Mouse (Mus musculus) right cerebral cortex, adult 2 months (tissue): ENCODE results near the gene Abhd16a.
A peak's percentile ranks its signal among the peaks of the same experiment; 100 is the strongest.
"Not testable (repeated sequence)": the region's sequence is repeated elsewhere in the genome, so short reads cannot be mapped to it uniquely, and the experiment has no call there.

Experiments used
- DNase-seq, 2 experiments: peaks; one replicate each; pipeline ENCODE4 v3.0.0; 2021 to 2022; ENCODE audit warnings: low spot score in 2 of 2

Gene Abhd16a

DNA sequence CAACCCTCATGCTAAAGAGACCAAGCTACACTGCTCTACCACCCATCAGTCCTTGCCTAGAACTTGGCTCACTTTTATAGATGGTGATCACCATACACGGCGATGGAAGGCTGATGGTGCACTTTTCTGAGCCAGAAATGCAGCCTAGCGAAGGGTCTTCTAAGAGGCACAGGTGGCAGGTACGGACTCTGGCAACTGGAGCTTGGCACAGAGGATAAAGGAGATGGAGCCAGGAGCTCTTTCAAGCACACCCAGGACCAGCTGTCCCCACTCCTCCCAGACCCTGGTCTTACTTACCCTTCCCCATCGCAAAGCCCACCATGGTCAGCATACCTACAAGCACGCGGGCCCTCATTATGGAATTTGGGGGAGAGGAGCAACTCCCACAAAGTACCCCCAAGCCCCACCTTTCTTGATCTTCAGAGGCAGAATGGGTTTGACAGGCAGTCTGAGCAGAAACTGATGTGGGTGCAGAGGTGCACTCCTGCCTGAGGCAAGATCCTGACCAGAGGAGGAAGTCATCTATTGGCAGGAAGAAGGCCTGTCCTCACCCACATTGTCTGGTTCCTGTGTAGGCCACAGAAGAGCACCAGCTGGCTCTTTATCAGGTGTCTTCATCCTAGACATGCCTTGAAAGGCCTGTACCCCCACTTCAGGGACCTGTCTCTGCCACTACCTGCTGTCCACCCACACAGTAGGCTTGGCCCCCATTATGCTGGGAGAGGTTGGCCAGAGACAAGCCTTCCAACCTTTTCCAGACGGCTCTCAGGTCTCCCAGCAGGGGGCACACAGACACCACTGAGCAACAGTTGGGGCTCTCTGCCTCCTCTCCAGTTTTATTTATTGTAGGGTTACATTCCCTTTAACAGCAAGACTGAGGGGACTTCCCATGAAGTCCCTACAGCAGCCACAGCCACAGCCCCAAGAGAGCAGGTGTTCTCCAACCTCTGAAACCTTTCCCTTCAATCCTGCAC lies 26.3 kb downstream of the Abhd16a start, which contains the start of gene Ly6g5b:
TSS of gene Ly6g5b (minus strand) at position 383 of the 974 bp plus-strand sequence.
- no peak for DNase-seq

- no peak for DNase-seq
Measured at GRCm38 (mm10) chr17:35120745-35121142, 31.7 kb downstream of the Abhd16a start.

DNA sequence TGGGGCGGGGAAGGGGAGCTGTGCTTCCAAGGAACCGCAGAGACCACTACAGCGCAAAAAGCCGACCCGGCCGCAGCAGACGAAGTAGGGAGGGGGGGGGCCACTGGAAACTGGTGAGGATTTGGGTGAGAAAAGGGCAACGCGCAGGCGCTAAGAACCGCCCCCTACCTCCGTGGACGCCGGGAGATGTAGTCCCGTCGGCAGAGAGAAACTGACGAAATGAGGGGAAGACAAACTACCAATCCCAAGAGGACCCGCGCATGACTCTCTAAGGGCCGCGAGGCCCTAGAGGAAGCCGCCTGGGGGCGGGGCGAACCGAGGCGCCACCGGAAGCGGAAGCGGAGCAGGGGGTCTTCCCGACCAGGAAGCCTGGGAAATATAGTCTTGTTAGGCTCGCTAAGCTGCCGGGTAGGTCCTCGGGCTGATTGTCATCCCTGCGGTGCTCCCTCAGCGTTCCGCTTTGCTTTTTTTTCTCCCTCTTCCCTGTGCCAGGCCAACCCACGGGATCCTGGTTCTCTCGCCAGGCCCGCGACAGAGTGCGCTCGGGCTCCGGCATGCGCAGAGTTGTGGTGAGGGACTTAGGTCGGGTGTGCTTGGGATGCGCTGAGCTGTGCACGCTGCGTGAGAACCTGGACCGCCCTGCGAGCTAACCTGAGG lies 32.2 kb downstream of the Abhd16a start, which contains the start of gene Gpank1:
TSS of gene Gpank1 (plus strand) at position 313 of the 657 bp plus-strand sequence.
- peak; percentile 97 to 98 for DNase-seq

GRCm38 (mm10) chr17:35121871-35122303 lies 32.8 kb downstream of the Abhd16a start, which contains the start of gene Csnk2b:
Gene Csnk2b, minus strand, starts transcription at chr17:35122053.
- DNase-seq, result peak; percentile 72 to 78

- DNase-seq, result not testable (repeated sequence)
Measured at GRCm38 (mm10) chr17:35123287-35123686, 34.2 kb downstream of the Abhd16a start.

GRCm38 (mm10) chr17:35124261-35124896 lies 35.3 kb downstream of the Abhd16a start:
- not testable (repeated sequence) for DNase-seq

GRCm38 (mm10) chr17:35125081-35125480 lies 36.0 kb downstream of the Abhd16a start:
- DNase-seq, result no peak

GRCm38 (mm10) chr17:35125578-35125977 lies 36.5 kb downstream of the Abhd16a start:
- no peak for DNase-seq

- peak; percentile 66 to 72 for DNase-seq
Measured at GRCm38 (mm10) chr17:35126206-35126611, 37.1 kb downstream of the Abhd16a start, which contains the start of gene D17H6S53E. Gene D17H6S53E, plus strand, starts transcription at chr17:35126373.

DNA sequence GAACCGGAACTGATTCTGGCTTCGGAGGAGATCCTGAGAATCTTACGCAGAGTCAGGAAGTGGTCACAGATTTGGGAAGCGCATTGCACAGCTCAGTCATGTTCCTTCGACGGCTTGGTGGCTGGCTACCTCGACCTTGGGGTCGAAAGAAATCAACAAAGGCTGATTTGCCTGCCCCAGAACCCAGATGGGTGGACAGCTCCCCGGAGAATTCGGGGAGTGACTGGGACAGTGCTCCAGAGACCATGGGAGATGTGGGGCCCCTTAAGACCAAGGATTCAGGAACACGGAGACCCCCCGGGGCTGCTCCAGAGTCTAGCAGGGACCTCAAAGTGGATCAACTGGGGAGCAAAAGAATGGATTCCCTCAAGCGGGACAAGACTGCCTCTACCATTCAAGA lies 38.0 kb downstream of the Abhd16a start:
- DNase-seq, result no peak

DNA sequence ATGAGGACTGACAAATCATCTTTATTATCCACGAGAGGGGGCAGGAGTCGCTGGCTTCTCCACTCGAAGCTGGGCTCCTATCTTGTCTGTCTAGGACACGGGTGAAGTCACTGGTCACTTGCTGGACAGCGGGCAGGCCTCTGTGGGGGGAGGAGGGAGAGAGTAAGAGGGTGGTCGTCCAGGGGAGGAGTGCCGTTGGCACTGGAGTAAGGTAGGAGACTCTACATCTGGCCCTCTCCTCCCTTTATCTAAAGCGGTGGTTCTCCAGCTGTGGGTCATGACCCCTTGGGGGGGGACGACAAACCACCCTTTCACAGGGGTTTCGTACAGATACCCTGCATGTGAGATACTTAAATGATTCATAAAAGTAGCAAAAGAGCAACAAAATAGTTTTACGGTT lies 39.9 kb downstream of the Abhd16a start:
- DNase-seq, result no peak

DNA sequence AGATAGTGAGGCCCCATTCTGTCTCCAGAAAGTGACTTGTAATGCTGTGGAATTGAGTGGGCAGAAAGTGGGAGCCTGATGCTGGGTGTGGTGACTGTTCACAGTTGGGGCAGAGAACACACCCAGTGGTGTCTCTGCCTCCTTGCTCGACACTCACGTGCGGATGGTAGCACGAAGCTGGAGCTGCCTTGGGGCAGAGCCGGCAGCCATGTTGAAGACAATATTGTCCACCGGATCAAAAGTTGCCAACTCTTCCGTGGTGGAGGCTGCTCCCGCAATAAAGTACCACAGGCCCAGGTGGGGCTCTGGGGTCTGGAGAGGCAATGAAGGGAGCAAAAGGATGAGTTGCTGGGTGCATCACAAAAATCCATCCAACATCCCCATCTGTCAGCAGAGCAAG lies 42.0 kb downstream of the Abhd16a start:
- DNase-seq, result no peak

DNA sequence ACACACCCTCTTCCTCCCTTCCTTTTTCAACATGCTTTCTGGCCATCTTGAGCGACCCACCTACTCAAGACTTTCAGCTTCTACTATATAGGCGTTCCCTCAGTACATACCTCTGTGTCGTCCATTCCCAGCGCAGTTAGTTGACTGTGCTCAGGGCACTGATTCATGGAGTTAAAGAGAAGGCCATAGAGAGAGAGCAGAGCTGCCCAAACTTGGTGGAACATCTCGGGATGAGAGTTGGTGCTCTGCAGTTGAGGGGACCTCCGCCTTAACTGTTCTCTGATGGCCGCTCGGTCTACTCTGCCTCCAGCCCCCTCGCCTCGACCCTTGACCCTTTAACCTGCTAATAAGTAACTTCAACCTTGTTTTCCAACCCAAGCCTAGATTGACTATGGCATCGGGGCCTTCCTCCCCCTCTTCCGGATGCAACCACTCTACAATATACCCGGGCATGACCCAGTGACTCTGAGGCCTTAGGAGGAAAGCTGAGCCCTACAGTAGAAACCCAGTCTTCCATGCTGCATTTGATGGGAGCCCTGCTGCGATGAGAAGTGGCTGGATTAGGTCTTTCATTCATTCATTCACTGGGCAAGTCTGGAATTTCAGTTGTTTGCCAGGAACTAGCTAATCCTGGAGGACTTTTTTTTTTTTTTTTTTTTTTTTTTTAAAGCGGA lies 42.6 kb downstream of the Abhd16a start, which contains the start of gene Apom:
TSS of gene Apom (minus strand) at position 551 of the 674 bp plus-strand sequence.
- no peak for DNase-seq

DNA sequence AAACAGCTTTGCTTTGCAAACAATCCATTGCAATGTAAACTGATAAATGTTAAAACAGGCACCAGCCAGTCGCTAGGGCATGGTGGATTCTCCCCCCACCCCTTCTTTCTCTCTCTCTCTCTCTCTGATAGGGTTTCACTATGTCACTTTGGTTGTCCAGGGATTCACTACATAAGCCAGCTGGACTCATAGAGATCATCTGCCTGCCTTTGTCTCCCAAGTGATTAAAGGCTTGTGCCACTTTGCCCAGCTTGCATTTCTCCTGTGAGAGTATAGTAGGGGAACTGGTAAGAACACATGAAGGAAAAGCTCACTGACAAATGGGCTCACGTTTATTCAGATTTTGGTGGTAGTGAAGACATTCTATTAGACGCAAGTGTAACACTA lies 43.1 kb downstream of the Abhd16a start:
- no peak for DNase-seq

DNA sequence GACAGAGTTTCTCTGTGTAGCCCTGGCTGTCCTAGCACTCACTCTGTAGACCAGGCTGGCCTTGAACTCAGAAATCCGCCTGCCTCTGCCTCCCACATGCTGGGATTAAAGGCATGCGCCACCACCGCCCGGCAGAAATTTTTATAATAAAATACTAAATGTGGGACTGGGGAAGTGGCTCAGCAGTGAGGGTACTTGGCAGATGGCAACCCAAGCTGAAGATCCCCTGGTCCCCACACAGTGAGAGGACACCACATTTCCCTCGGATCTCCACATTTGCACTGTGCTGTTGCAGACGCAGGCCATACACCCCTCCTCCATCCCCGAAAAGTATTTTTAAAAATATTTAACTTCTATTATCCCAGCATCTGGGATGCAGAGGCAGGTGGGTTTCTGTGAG lies 44.5 kb downstream of the Abhd16a start:
- no peak for DNase-seq

GRCm38 (mm10) chr17:35134801-35135590 lies 45.9 kb downstream of the Abhd16a start, which contains the start of gene Bag6:
Gene Bag6, plus strand, starts transcription at chr17:35135178.
- DNase-seq, result peak; percentile 91 to 95

- no peak for DNase-seq
Measured at GRCm38 (mm10) chr17:35135591-35136320, 46.7 kb downstream of the Abhd16a start.

DNA sequence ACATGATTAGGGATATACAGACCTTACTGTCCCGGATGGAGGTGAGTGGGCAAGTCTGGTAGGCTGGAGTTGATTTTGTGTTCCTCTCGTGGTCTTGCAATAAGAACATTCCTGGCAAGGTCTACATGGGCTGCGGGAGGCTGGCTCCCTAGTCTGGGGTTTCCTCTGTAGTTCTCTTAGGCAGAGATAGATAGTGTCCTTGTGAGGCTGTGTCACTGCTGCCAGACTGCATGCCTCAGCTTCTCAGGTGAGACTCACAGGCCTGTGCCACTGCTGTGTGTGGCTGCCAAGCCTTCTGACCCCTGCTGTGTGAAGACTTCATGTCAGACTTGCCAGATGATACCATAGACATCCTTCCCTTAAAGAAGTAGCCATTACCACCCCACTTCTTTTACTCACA lies 50.2 kb downstream of the Abhd16a start:
- DNase-seq, result no peak

DNA sequence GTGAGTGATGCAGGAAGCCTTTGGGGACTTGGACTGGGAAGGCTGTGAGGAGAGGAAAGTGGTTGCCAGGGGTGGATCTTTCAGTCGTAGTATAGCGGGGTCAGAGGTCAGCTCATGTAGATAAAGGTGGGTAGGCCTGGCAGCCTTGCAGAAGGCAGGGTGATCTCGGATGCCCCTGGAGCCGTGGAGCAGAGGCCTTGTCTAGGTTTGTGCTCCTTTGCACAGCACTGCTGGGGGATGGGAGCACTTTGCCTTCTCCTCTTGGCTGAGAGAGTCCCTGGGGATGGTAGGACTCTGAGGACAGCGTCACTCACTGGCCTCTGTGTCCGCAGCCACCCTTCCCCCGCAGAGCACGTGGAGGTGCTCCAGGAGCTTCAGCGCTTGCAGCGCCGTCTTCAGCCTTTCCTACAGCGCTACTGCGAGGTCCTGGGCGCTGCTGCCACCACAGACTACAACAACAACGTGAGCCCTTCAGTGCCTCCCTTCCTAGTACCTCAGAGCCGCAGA lies 51.5 kb downstream of the Abhd16a start:
- no peak for DNase-seq
